Mouse (Mus musculus) lung, embryonic 15.5 days (tissue): Measurements from ENCODE around the gene Trappc3. TPM values are rescaled to one million over a fixed set of nuclear protein-coding genes. Genes with fewer than 3 reads are reported as not detected.
A peak's percentile ranks its signal among the peaks of the same experiment; 100 is the strongest.

Source experiments
- ATAC-seq: fragments of 200-750 bp; cut with Nextera tagmentation; 2 replicates; pipeline ENCODE4 v1.8.0; 2017; ENCODE audit warnings: moderate number of reproducible peaks, borderline replicate concordance; ENCODE audit not compliant: low FRiP score, low TSS enrichment; ENCODE audit errors: extremely low read depth
- H3K27ac ChIP-seq: fragments of 300-500 bp; sonication (generic); 2 replicates; pipeline ENCODE4 v1.5.1; 2015; ENCODE audit warnings: moderate library complexity, mild to moderate bottlenecking, inconsistent platforms
- H3K27me3 ChIP-seq: fragments of 300-500 bp; sonication (generic); 2 replicates; pipeline ENCODE4 v1.6.1; 2015; ENCODE audit warnings: inconsistent platforms
- H3K36me3 ChIP-seq: fragments of 300-500 bp; sonication (generic); 2 replicates; pipeline ENCODE4 v1.6.1; 2015; ENCODE audit warnings: inconsistent platforms
- H3K4me1 ChIP-seq: fragments of 300-500 bp; sonication (generic); 2 replicates; pipeline ENCODE4 v1.6.1; 2015; ENCODE audit warnings: inconsistent platforms
- H3K4me2 ChIP-seq: fragments of 300-500 bp; sonication (generic); 2 replicates; pipeline ENCODE4 v1.6.1; 2015; ENCODE audit warnings: inconsistent platforms, mild to moderate bottlenecking, moderate library complexity
- H3K4me3 ChIP-seq: fragments of 300-500 bp; sonication (generic); 2 replicates; pipeline ENCODE4 v1.5.1; 2015; ENCODE audit warnings: mild to moderate bottlenecking, inconsistent platforms
- H3K9ac ChIP-seq: fragments of 300-500 bp; sonication (generic); 2 replicates; pipeline ENCODE4 v1.6.1; 2015; ENCODE audit warnings: inconsistent platforms
- H3K9me3 ChIP-seq: fragments of 300-500 bp; sonication (generic); 2 replicates; pipeline ENCODE4 v1.6.1; 2016; ENCODE audit warnings: inconsistent platforms
- WGBS: fragments of 180-500 bp; shearing (Covaris S2); methylation state at CpG from one replicate; pipeline ENCODE4 v1.1.7; 2015; 5-methylcytosine and 5-hydroxymethylcytosine counted together
- polyA plus RNA-seq: library from polyadenylated mRNA; unstranded; fragments of >200 nt; fragmentation: Nextera tagmentation; extraction: Ambion mirVana; gene quantifications from 2 replicates; pipeline ENCODE4 v1.2.1, GENCODE M21; 2015

Gene Trappc3
- polyA plus RNA-seq, 1 experiment from 2014 or later = 108 TPM

- H3K27ac ChIP-seq = no peak overlapping the region
- H3K4me2 ChIP-seq = no peak overlapping the region
- H3K9me3 ChIP-seq = 0 out of 2 replicates have a peak, but pooled peaks cover 3% of the 10 kb centered on the region
- peaks cover 23% of the 10 kb centered on the region for H3K27me3 ChIP-seq
- H3K4me1 ChIP-seq = peaks cover 16% of the 10 kb centered on the region
- 80% methylated on average over 6 of the region's 6 CpGs for WGBS
- no peak overlapping the region for H3K9ac ChIP-seq
- H3K36me3 ChIP-seq = no peaks in the 10 kb centered on the region
- no peak for ATAC-seq
- H3K4me3 ChIP-seq = no peak overlapping the region
Observed at GRCm38 (mm10) chr4:126306058-126306457, 43.9 kb downstream of the Trappc3 start.

GRCm38 (mm10) chr4:126306827-126307226, 44.7 kb downstream of the Trappc3 start:
- no peak overlapping the region for H3K27ac ChIP-seq
- H3K9ac ChIP-seq = no peak overlapping the region
- no peaks in the 10 kb centered on the region for H3K36me3 ChIP-seq
- H3K9me3 ChIP-seq = 0 out of 2 replicates have a peak, but pooled peaks cover 3% of the 10 kb centered on the region
- no peak overlapping the region for H3K4me2 ChIP-seq
- no peak overlapping the region for H3K4me3 ChIP-seq
- no peak for ATAC-seq
- peaks cover 8% of the 10 kb centered on the region for H3K4me1 ChIP-seq
- H3K27me3 ChIP-seq = peaks cover 15% of the 10 kb centered on the region
- WGBS = 9% methylated on average over 2 of the region's 2 CpGs

GRCm38 (mm10) chr4:126309211-126309921, 47.2 kb downstream of the Trappc3 start:
- no peaks in the 10 kb centered on the region for H3K27me3 ChIP-seq
- H3K36me3 ChIP-seq = no peaks in the 10 kb centered on the region
- WGBS = 17% methylated on average over 20 of the region's 20 CpGs
- H3K4me2 ChIP-seq = peak overlapping the region; percentile 42
- 0 out of 2 replicates have a peak, but pooled peaks cover 3% of the 10 kb centered on the region for H3K9me3 ChIP-seq
- peaks cover 4% of the 10 kb centered on the region; the same call in 1 of the 2 replicates for H3K4me1 ChIP-seq
- no peak overlapping the region for H3K27ac ChIP-seq
- no peak overlapping the region for H3K4me3 ChIP-seq
- ATAC-seq = peak; percentile 21; the same call in 1 of the 2 replicates
- H3K9ac ChIP-seq = no peak overlapping the region

- Histone ChIP-seq H3K4me1 (peaks cover 4% of the 10 kb centered on the region; the same call in 1 of the 2 replicates), H3K4me2 (peak overlapping the region; percentile 42), H3K27me3 (no peaks in the 10 kb centered on the region), H3K4me3 (no peak overlapping the region), H3K36me3 (no peaks in the 10 kb centered on the region), H3K9ac (no peak overlapping the region), H3K9me3 (0 out of 2 replicates have a peak, but pooled peaks cover 3% of the 10 kb centered on the region), H3K27ac (no peak overlapping the region)
- 2% methylated on average over 7 of the region's 7 CpGs for WGBS
- peak; percentile 51; the same call in 1 of the 2 replicates for ATAC-seq
Observed at GRCm38 (mm10) chr4:126309922-126310309, 47.8 kb downstream of the Trappc3 start.

- no peak overlapping the region for H3K27ac ChIP-seq
Observed at GRCm38 (mm10) chr4:126310344-126310743, 48.2 kb downstream of the Trappc3 start.

GRCm38 (mm10) chr4:126311566-126312200, 49.6 kb downstream of the Trappc3 start:
- peaks cover 13% of the 10 kb centered on the region for H3K36me3 ChIP-seq
- no peak overlapping the region for H3K4me3 ChIP-seq
- peaks cover 4% of the 10 kb centered on the region; the same call in 1 of the 2 replicates for H3K4me1 ChIP-seq
- no peak for ATAC-seq
- H3K27ac ChIP-seq = no peak overlapping the region
- no peaks in the 10 kb centered on the region for H3K27me3 ChIP-seq
- no peaks in the 10 kb centered on the region for H3K9me3 ChIP-seq
- WGBS = 85% methylated on average over 16 of the region's 16 CpGs
- no peak overlapping the region for H3K9ac ChIP-seq
- H3K4me2 ChIP-seq = no peak overlapping the region

More at GRCm38 (mm10) chr4:126310344-126310743, 48.2 kb downstream of the Trappc3 start:
- Histone ChIP-seq H3K27me3 (no peaks in the 10 kb centered on the region), H3K4me3 (no peak overlapping the region), H3K4me1 (peaks cover 4% of the 10 kb centered on the region; the same call in 1 of the 2 replicates), H3K9ac (no peak overlapping the region), H3K4me2 (no peak overlapping the region), H3K9me3 (0 out of 2 replicates have a peak, but pooled peaks cover 3% of the 10 kb centered on the region), H3K36me3 (no peaks in the 10 kb centered on the region)
- WGBS = 70% methylated on average over 7 of the region's 7 CpGs
- no peak for ATAC-seq

GRCm38 (mm10) chr4:126313202-126313601, 51.1 kb downstream of the Trappc3 start:
- no peak overlapping the region for H3K27ac ChIP-seq
- ATAC-seq = no peak; the same call in 1 of the 2 replicates
- H3K36me3 ChIP-seq = peaks cover 29% of the 10 kb centered on the region
- H3K4me2 ChIP-seq = no peak overlapping the region
- peaks cover 4% of the 10 kb centered on the region; the same call in 1 of the 2 replicates for H3K4me1 ChIP-seq
- no peaks in the 10 kb centered on the region for H3K9me3 ChIP-seq
- H3K4me3 ChIP-seq = no peak overlapping the region
- no peaks in the 10 kb centered on the region for H3K27me3 ChIP-seq
- H3K9ac ChIP-seq = no peak overlapping the region
- WGBS = 45% methylated on average over 5 of the region's 5 CpGs

- WGBS = 55% methylated on average over 10 of the region's 10 CpGs
- no peak for ATAC-seq
Observed at GRCm38 (mm10) chr4:126314393-126314792, 52.3 kb downstream of the Trappc3 start.

GRCm38 (mm10) chr4:126315931-126316330, 53.8 kb downstream of the Trappc3 start:
- Histone ChIP-seq H3K4me3 (no peak overlapping the region), H3K9me3 (no peaks in the 10 kb centered on the region), H3K27me3 (no peaks in the 10 kb centered on the region), H3K4me2 (no peak overlapping the region), H3K9ac (no peak overlapping the region), H3K4me1 (peaks cover 10% of the 10 kb centered on the region; the same call in 1 of the 2 replicates), H3K36me3 (peaks cover 31% of the 10 kb centered on the region), H3K27ac (no peak overlapping the region)
- WGBS = 32% methylated on average over 5 of the region's 5 CpGs
- ATAC-seq = no peak

More at GRCm38 (mm10) chr4:126314393-126314792, 52.3 kb downstream of the Trappc3 start:
- H3K27ac ChIP-seq = no peak overlapping the region
- H3K4me3 ChIP-seq = no peak overlapping the region
- H3K9ac ChIP-seq = no peak overlapping the region
- no peak overlapping the region for H3K4me2 ChIP-seq
- no peaks in the 10 kb centered on the region for H3K27me3 ChIP-seq
- H3K36me3 ChIP-seq = peaks cover 31% of the 10 kb centered on the region
- H3K4me1 ChIP-seq = peaks cover 4% of the 10 kb centered on the region; the same call in 1 of the 2 replicates
- no peaks in the 10 kb centered on the region for H3K9me3 ChIP-seq

- H3K4me2 ChIP-seq = no peak overlapping the region
- H3K36me3 ChIP-seq = peaks cover 31% of the 10 kb centered on the region
- ATAC-seq = no peak
- no peaks in the 10 kb centered on the region for H3K9me3 ChIP-seq
- 95% methylated on average over 13 of the region's 13 CpGs for WGBS
- no peak overlapping the region for H3K4me3 ChIP-seq
- no peak overlapping the region for H3K9ac ChIP-seq
- no peaks in the 10 kb centered on the region for H3K27me3 ChIP-seq
- H3K4me1 ChIP-seq = peaks cover 10% of the 10 kb centered on the region; the same call in 1 of the 2 replicates
- H3K27ac ChIP-seq = no peak overlapping the region
Observed at GRCm38 (mm10) chr4:126316443-126317040, 54.4 kb downstream of the Trappc3 start.

- ATAC-seq = no peak
Observed at GRCm38 (mm10) chr4:126319806-126320205, 57.7 kb downstream of the Trappc3 start.

More at GRCm38 (mm10) chr4:126319806-126320205, 57.7 kb downstream of the Trappc3 start:
- peaks cover 6% of the 10 kb centered on the region; the same call in 1 of the 2 replicates for H3K27me3 ChIP-seq
- H3K36me3 ChIP-seq = peaks cover 31% of the 10 kb centered on the region
- peaks cover 10% of the 10 kb centered on the region; the same call in 1 of the 2 replicates for H3K4me1 ChIP-seq
- H3K4me3 ChIP-seq = no peak overlapping the region
- H3K9me3 ChIP-seq = no peaks in the 10 kb centered on the region
- no peak overlapping the region for H3K27ac ChIP-seq
- WGBS = 81% methylated on average over 6 of the region's 6 CpGs
- H3K4me2 ChIP-seq = no peak overlapping the region
- no peak overlapping the region for H3K9ac ChIP-seq
